Mouse (Mus musculus) layer of hippocampus, adult 2 months (tissue): ENCODE results near the gene Grik4. TPM values are rescaled to one million over a fixed set of nuclear protein-coding genes. Genes with fewer than 3 reads are reported as not detected.

Experiments
- DNase-seq, 2 experiments: peaks; one replicate each; pipeline ENCODE4 v3.0.0; 2022; ENCODE audit warnings: low spot score in 2 of 2
- H3K27ac ChIP-seq: fragments of 200-600 bp; 2 replicates; pipeline ENCODE4 v1.8.1; 2022
- H3K4me3 ChIP-seq: fragments of 200-600 bp; 2 replicates; pipeline ENCODE4 v1.8.1; 2022; ENCODE audit warnings: mild to moderate bottlenecking
- CTCF ChIP-seq: fragments of 200-600 bp; conservative IDR thresholded peaks from 2 replicates; pipeline ENCODE4 v1.8.1; 2022; ENCODE audit warnings: antibody characterized with exemption, mild to moderate bottlenecking, moderate library complexity
- total RNA-seq, 2 experiments: library from RNA; stranded (reverse); gene quantifications; 2 replicates each; pipeline ENCODE4 v1.2.3; 2021

Grik4 gene
- total RNA-seq, 2 experiments from 2014 or later = 53.0 to 63.2 TPM

GRCm38 (mm10) chr9:42686104-42686503 lies 258.2 kb downstream of the Grik4 start:
- DNase-seq = no peak
- H3K27ac ChIP-seq = peak overlapping the region; percentile 72

GRCm38 (mm10) chr9:42674017-42674412 lies 270.3 kb downstream of the Grik4 start:
- Histone ChIP-seq H3K4me3 (no peak overlapping the region), H3K27ac (peak overlapping the region; percentile 77)
- peak; percentile 25 to 28 for DNase-seq
- TF ChIP-seq CTCF = no peak

More at GRCm38 (mm10) chr9:42686104-42686503, 258.2 kb downstream of the Grik4 start:
- no peak for TF ChIP-seq CTCF
- no peak overlapping the region for H3K4me3 ChIP-seq

GRCm38 (mm10) chr9:42673385-42674016 lies 270.8 kb downstream of the Grik4 start:
- no peak for TF ChIP-seq CTCF
- H3K27ac ChIP-seq = peak overlapping the region; percentile 77
- DNase-seq = no peak

GRCm38 (mm10) chr9:42672982-42673381 lies 271.3 kb downstream of the Grik4 start:
- TF ChIP-seq CTCF = no peak
- Histone ChIP-seq H3K27ac (peak overlapping the region; percentile 77; the same call in 1 of the 2 replicates), H3K4me3 (no peak overlapping the region)
- no peak for DNase-seq

More at GRCm38 (mm10) chr9:42673385-42674016, 270.8 kb downstream of the Grik4 start:
- H3K4me3 ChIP-seq = no peak overlapping the region

GRCm38 (mm10) chr9:42670619-42671018 lies 273.7 kb downstream of the Grik4 start:
- H3K4me3 ChIP-seq = no peak overlapping the region
- H3K27ac ChIP-seq = peak overlapping the region; percentile 25; the same call in 1 of the 2 replicates
- TF ChIP-seq CTCF = no peak
- no peak for DNase-seq

GRCm38 (mm10) chr9:42661481-42661880 lies 282.8 kb downstream of the Grik4 start:
- no peak for DNase-seq
- Histone ChIP-seq H3K4me3 (no peak overlapping the region), H3K27ac (no peak overlapping the region)
- no peak for TF ChIP-seq CTCF

GRCm38 (mm10) chr9:42652756-42653155 lies 291.5 kb downstream of the Grik4 start:
- peak; percentile 36 for TF ChIP-seq CTCF
- no peak for DNase-seq
- no peak overlapping the region for H3K27ac ChIP-seq
- no peak overlapping the region for H3K4me3 ChIP-seq

- TF ChIP-seq CTCF = no peak
- H3K27ac ChIP-seq = no peak overlapping the region
- H3K4me3 ChIP-seq = no peak overlapping the region
- DNase-seq = no peak
Observed at GRCm38 (mm10) chr9:42652309-42652708, 292.0 kb downstream of the Grik4 start.

- no peak overlapping the region for H3K27ac ChIP-seq
- TF ChIP-seq CTCF = no peak
- no peak for DNase-seq
- H3K4me3 ChIP-seq = no peak overlapping the region
Observed at GRCm38 (mm10) chr9:42649872-42650271, 294.4 kb downstream of the Grik4 start.

GRCm38 (mm10) chr9:42648051-42648450 lies 296.2 kb downstream of the Grik4 start:
- no peak overlapping the region for H3K4me3 ChIP-seq
- DNase-seq = no peak
- H3K27ac ChIP-seq = peak overlapping the region; percentile 68; the same call in 1 of the 2 replicates
- TF ChIP-seq CTCF = no peak

- no peak for TF ChIP-seq CTCF
- peak overlapping the region; percentile 68; the same call in 1 of the 2 replicates for H3K27ac ChIP-seq
- DNase-seq = no peak
- no peak overlapping the region for H3K4me3 ChIP-seq
Observed at GRCm38 (mm10) chr9:42647596-42647995, 296.7 kb downstream of the Grik4 start.

- no peak for TF ChIP-seq CTCF
- Histone ChIP-seq H3K4me3 (no peak overlapping the region), H3K27ac (peak overlapping the region; percentile 68)
- peak in 1 of 2 experiments; percentile 48 for DNase-seq
Observed at GRCm38 (mm10) chr9:42646821-42647220, 297.5 kb downstream of the Grik4 start.

GRCm38 (mm10) chr9:42645161-42645560 lies 299.1 kb downstream of the Grik4 start:
- H3K27ac ChIP-seq = peak overlapping the region; percentile 23; the same call in 1 of the 2 replicates
- no peak overlapping the region for H3K4me3 ChIP-seq
- no peak for TF ChIP-seq CTCF
- no peak for DNase-seq

- no peak overlapping the region for H3K4me3 ChIP-seq
- TF ChIP-seq CTCF = no peak
- H3K27ac ChIP-seq = peak overlapping the region; percentile 82
- peak; percentile 73 to 86 for DNase-seq
Observed at GRCm38 (mm10) chr9:42642821-42643220, 301.5 kb downstream of the Grik4 start.
